Mouse (Mus musculus): ENCODE results near the gene Med13.
A peak's percentile ranks its signal among the peaks of the same experiment; 100 is the strongest.
"Not testable (repeated sequence)": the region's sequence is repeated elsewhere in the genome, so short reads cannot be mapped to it uniquely, and the experiment has no call there.

The Med13 gene

GRCm38 (mm10) chr11:86380521-86381238 lies 23.3 kb upstream of the Med13 start:
- DNase-seq (ENCODE audit: low spot score in 2 of 2), result no peak

- no peak for DNase-seq (ENCODE audit: low spot score in 2 of 2)
Observed at GRCm38 (mm10) chr11:86378981-86379380, 21.6 kb upstream of the Med13 start.

- DNase-seq (ENCODE audit: low spot score in 2 of 2), result no peak
Observed at GRCm38 (mm10) chr11:86377841-86378240, 20.4 kb upstream of the Med13 start.

GRCm38 (mm10) chr11:86376707-86377106 lies 19.3 kb upstream of the Med13 start:
- DNase-seq (ENCODE audit: low spot score in 2 of 2), result no peak

GRCm38 (mm10) chr11:86375086-86375485 lies 17.7 kb upstream of the Med13 start:
- no peak for DNase-seq (ENCODE audit: low spot score in 2 of 2)

GRCm38 (mm10) chr11:86371266-86371665 lies 13.9 kb upstream of the Med13 start:
- DNase-seq (ENCODE audit: low spot score in 2 of 2), result no peak

GRCm38 (mm10) chr11:86369860-86370259 lies 12.5 kb upstream of the Med13 start:
- no peak for DNase-seq (ENCODE audit: low spot score in 2 of 2)

- no peak for DNase-seq (ENCODE audit: low spot score in 2 of 2)
Observed at GRCm38 (mm10) chr11:86369003-86369402, 11.6 kb upstream of the Med13 start.

- DNase-seq (ENCODE audit: low spot score in 2 of 2), result no peak
Observed at GRCm38 (mm10) chr11:86364709-86365452, 7.5 kb upstream of the Med13 start.

GRCm38 (mm10) chr11:86357984-86358528 lies 654 bp upstream of the Med13 start:
- peak; percentile 99 to 100 for DNase-seq (ENCODE audit: low spot score in 2 of 2)

GRCm38 (mm10) chr11:86356007-86356853 lies 1.2 kb downstream of the Med13 start:
- DNase-seq (ENCODE audit: low spot score in 2 of 2), result no peak

GRCm38 (mm10) chr11:86353586-86353985 lies 3.8 kb downstream of the Med13 start:
- no peak for DNase-seq (ENCODE audit: low spot score in 2 of 2)

GRCm38 (mm10) chr11:86351766-86352315 lies 5.6 kb downstream of the Med13 start:
- no peak for DNase-seq (ENCODE audit: low spot score in 2 of 2)

GRCm38 (mm10) chr11:86350636-86351138 lies 6.7 kb downstream of the Med13 start:
- no peak for DNase-seq (ENCODE audit: low spot score in 2 of 2)

- DNase-seq (ENCODE audit: low spot score in 2 of 2), result no peak
Observed at GRCm38 (mm10) chr11:86349325-86349724, 8.1 kb downstream of the Med13 start.

- DNase-seq (ENCODE audit: low spot score in 2 of 2), result no peak
Observed at GRCm38 (mm10) chr11:86348872-86349271, 8.5 kb downstream of the Med13 start.

GRCm38 (mm10) chr11:86347387-86348122 lies 9.8 kb downstream of the Med13 start:
- no peak for DNase-seq (ENCODE audit: low spot score in 2 of 2)

GRCm38 (mm10) chr11:86346525-86346924 lies 10.9 kb downstream of the Med13 start:
- DNase-seq (ENCODE audit: low spot score in 2 of 2), result no peak

- DNase-seq (ENCODE audit: low spot score in 2 of 2), result not testable (repeated sequence)
Observed at GRCm38 (mm10) chr11:86344940-86345339, 12.5 kb downstream of the Med13 start.

- DNase-seq (ENCODE audit: low spot score in 2 of 2), result no peak
Observed at GRCm38 (mm10) chr11:86324251-86324650, 33.2 kb downstream of the Med13 start.

GRCm38 (mm10) chr11:86314992-86315391 lies 42.4 kb downstream of the Med13 start:
- not testable (repeated sequence) for DNase-seq (ENCODE audit: low spot score in 2 of 2)
